In genomic region chr10:80606306-80606705, GRCm38 (mm10) we compare ENCODE assay signal across 18 mouse cellular contexts. TPM values are rescaled to one million over a fixed set of nuclear protein-coding genes. Genes with fewer than 3 reads are reported as not detected.
DNase-seq lines count a peak whose midpoint lies in the region; ATAC-seq and TF ChIP-seq lines count a peak whose summit lies in the region.
"Had no signal": no experiment of that assay in that cellular context is flagged by ENCODE, and none has a peak within 500 bp of the region (broad histone marks: within the 10 kb centered on the region; RNA-seq: fewer than 3 reads in every experiment).

No protein-coding gene starts in this region.

- no peaks in the 10 kb centered on the region for H3K9me3 ChIP-seq in midbrain, embryonic 10.5 days (replicated peaks)
- no peaks in the 10 kb centered on the region for H3K9me3 ChIP-seq in midbrain, embryonic 15.5 days
- no peaks in the 10 kb centered on the region for H3K9me3 ChIP-seq in intestine, postnatal 0 days (ENCODE audit: control insufficient read depth)
- H3K9me3 ChIP-seq: embryonic facial prominence, embryonic 10.5 days; forebrain, embryonic 10.5 days; lung, embryonic 15.5 days; midbrain, embryonic 13.5 days; neural tube, embryonic 13.5 days had no signal

- H3K9ac ChIP-seq in midbrain, embryonic 15.5 days, result no peak overlapping the region
- no peak overlapping the region for H3K9ac ChIP-seq in intestine, postnatal 0 days (ENCODE audit: low read depth, low read length)
- H3K9ac ChIP-seq: lung, embryonic 15.5 days; midbrain, embryonic 13.5 days; neural tube, embryonic 13.5 days had no signal

- TF ChIP-seq CTCF in intestine, postnatal 0 days (IDR thresholded peaks at IDR 0.05; ENCODE audit: low read depth), result no peak

- no peak overlapping the region for H3K4me2 ChIP-seq in midbrain, embryonic 15.5 days
- H3K4me2 ChIP-seq in intestine, postnatal 0 days (replicated peaks; ENCODE audit: low read depth), result peak overlapping the region; percentile 47
- H3K4me2 ChIP-seq: lung, embryonic 15.5 days; midbrain, embryonic 13.5 days; neural tube, embryonic 13.5 days had no signal

- H3K4me1 ChIP-seq in midbrain, embryonic 10.5 days, result peaks cover 23% of the 10 kb centered on the region
- peaks cover 19% of the 10 kb centered on the region for H3K4me1 ChIP-seq in midbrain, embryonic 15.5 days
- H3K4me1 ChIP-seq in intestine, postnatal 0 days (replicated peaks; ENCODE audit: control insufficient read depth, insufficient read depth, low read length), result no peaks in the 10 kb centered on the region; the same call in 1 of the 2 replicates

- no peak overlapping the region for H3K27ac ChIP-seq in midbrain, embryonic 10.5 days (replicated peaks)
- H3K27ac ChIP-seq in midbrain, embryonic 15.5 days, result no peak overlapping the region
- H3K27ac ChIP-seq in intestine, postnatal 0 days (ENCODE audit: low read depth, low read length), result peak overlapping the region; percentile 60
- H3K27ac ChIP-seq: embryonic facial prominence, embryonic 10.5 days; forebrain, embryonic 10.5 days; layer of hippocampus, adult 2 months; lung, embryonic 15.5 days; midbrain, embryonic 13.5 days; neural tube, embryonic 13.5 days had no signal

- DNase-seq in cerebellum, adult 8-10 months, result peak; percentile 44
- no peak for DNase-seq in cerebellum, postnatal 36 days
- no peak for DNase-seq in midbrain, embryonic 10.5 days (ENCODE audit: low spot score)
- peak; percentile 70 for DNase-seq in thymus, postnatal 25 days
- no peak for DNase-seq in heart, postnatal 10 days
- no peak for DNase-seq in kidney, adult 11 months
- DNase-seq: adrenal gland, postnatal 25 days; cerebellum, adult 11 months; gastrocnemius, postnatal 14 days; left cerebral cortex, postnatal 4 days had no signal

- ATAC-seq in midbrain, embryonic 15.5 days (replicated peaks), result no peak
- peak; percentile 64 for ATAC-seq in intestine, postnatal 0 days
- ATAC-seq: midbrain, embryonic 13.5 days had no signal

- intact Hi-C loops in heart, postnatal 10 days (cut with DNase I), result no loop called here

- H3K36me3 ChIP-seq in midbrain, embryonic 10.5 days, result peaks cover 53% of the 10 kb centered on the region
- H3K36me3 ChIP-seq in midbrain, embryonic 15.5 days (replicated peaks), result peaks cover 16% of the 10 kb centered on the region; the same call in 1 of the 2 replicates
- H3K36me3 ChIP-seq in intestine, postnatal 0 days (ENCODE audit: control insufficient read depth, insufficient read depth), result peaks cover 35% of the 10 kb centered on the region

- H3K27me3 ChIP-seq in midbrain, embryonic 10.5 days (ENCODE audit: low read depth, poor library complexity, severe bottlenecking), result no peaks in the 10 kb centered on the region
- no peaks in the 10 kb centered on the region for H3K27me3 ChIP-seq in midbrain, embryonic 15.5 days (replicated peaks)
- no peaks in the 10 kb centered on the region for H3K27me3 ChIP-seq in intestine, postnatal 0 days (replicated peaks; ENCODE audit: control insufficient read depth, insufficient read depth, low read length)
- H3K27me3 ChIP-seq: lung, embryonic 15.5 days; midbrain, embryonic 13.5 days; neural tube, embryonic 13.5 days had no signal

- peak overlapping the region; percentile 12; the same call in 1 of the 2 replicates for H3K4me3 ChIP-seq in midbrain, embryonic 10.5 days
- H3K4me3 ChIP-seq in midbrain, embryonic 15.5 days, result no peak overlapping the region
- no peak overlapping the region for H3K4me3 ChIP-seq in intestine, postnatal 0 days (ENCODE audit: low read depth, low read length)
- H3K4me3 ChIP-seq: embryonic facial prominence, embryonic 10.5 days; forebrain, embryonic 10.5 days; layer of hippocampus, adult 2 months; lung, embryonic 15.5 days; midbrain, embryonic 13.5 days; neural tube, embryonic 13.5 days had no signal

- WGBS in midbrain, embryonic 10.5 days, result 95% methylated on average over 23 of the region's 23 CpGs
- 96% methylated on average over 23 of the region's 23 CpGs for WGBS in midbrain, embryonic 15.5 days
- WGBS in intestine, postnatal 0 days, result 45% methylated on average over 23 of the region's 23 CpGs

RNA-seq across cellular contexts. Expression of gene Gm49322, which starts 0.5 kb away (rescaled TPM):
- polyA plus RNA-seq in midbrain, embryonic 10.5 days (2016; fragmentation: Nextera tagmentation; extraction: Ambion mirVana), result 5.6 and 6.4 TPM in 2 replicates
- 4.6 and 5.0 TPM in 2 replicates for polyA plus RNA-seq in midbrain, embryonic 15.5 days (2015; fragmentation: Nextera tagmentation; extraction: Ambion mirVana)
- 2.3 and 2.6 TPM in 2 replicates for polyA plus RNA-seq in intestine, postnatal 0 days (2015; fragmentation: Nextera tagmentation; extraction: Ambion mirVana)
- 1 to 10 TPM in 1 of 2 experiments, under 1 TPM in 1; 0.98 to 1.2 TPM for total RNA-seq in heart, postnatal 10 days (2021)

RNA-seq across cellular contexts. Expression of gene Adat3, which starts 3.6 kb away (rescaled TPM):
- polyA plus RNA-seq in midbrain, embryonic 10.5 days (2016; fragmentation: Nextera tagmentation; extraction: Ambion mirVana), result 10.6 and 10.8 TPM in 2 replicates
- polyA plus RNA-seq in midbrain, embryonic 15.5 days (2015; fragmentation: Nextera tagmentation; extraction: Ambion mirVana), result 6.0 and 6.9 TPM in 2 replicates
- 5.4 and 6.6 TPM in 2 replicates for polyA plus RNA-seq in intestine, postnatal 0 days (2015; fragmentation: Nextera tagmentation; extraction: Ambion mirVana)
- 1 to 10 TPM; 1.2 to 1.8 TPM for total RNA-seq in heart, postnatal 10 days (2021)

RNA-seq across cellular contexts. Expression of gene Scamp4, which starts 3.6 kb away (rescaled TPM):
- polyA plus RNA-seq in midbrain, embryonic 10.5 days (2016; fragmentation: Nextera tagmentation; extraction: Ambion mirVana), result 91.0 and 94.1 TPM in 2 replicates
- polyA plus RNA-seq in midbrain, embryonic 15.5 days (2015; fragmentation: Nextera tagmentation; extraction: Ambion mirVana), result 65.0 and 66.2 TPM in 2 replicates
- 86.5 and 88.5 TPM in 2 replicates for polyA plus RNA-seq in intestine, postnatal 0 days (2015; fragmentation: Nextera tagmentation; extraction: Ambion mirVana)
- 10 to 100 TPM; 25.9 to 27.8 TPM for total RNA-seq in heart, postnatal 10 days (2021)

RNA-seq across cellular contexts. Expression of gene Abhd17a, which starts 16.2 kb away (rescaled TPM):
- 86.8 and 87.3 TPM in 2 replicates for polyA plus RNA-seq in midbrain, embryonic 10.5 days (2016; fragmentation: Nextera tagmentation; extraction: Ambion mirVana)
- polyA plus RNA-seq in midbrain, embryonic 15.5 days (2015; fragmentation: Nextera tagmentation; extraction: Ambion mirVana), result 126 and 152 TPM in 2 replicates
- 116 and 117 TPM in 2 replicates for polyA plus RNA-seq in intestine, postnatal 0 days (2015; fragmentation: Nextera tagmentation; extraction: Ambion mirVana)
- total RNA-seq in heart, postnatal 10 days (2021), result 100 to 1,000 TPM in 1 of 2 experiments, 10 to 100 TPM in 1; 92.2 to 102 TPM

RNA-seq across cellular contexts. Expression of gene Csnk1g2, which starts 16.3 kb away (rescaled TPM):
- 131 and 151 TPM in 2 replicates for polyA plus RNA-seq in midbrain, embryonic 10.5 days (2016; fragmentation: Nextera tagmentation; extraction: Ambion mirVana)
- polyA plus RNA-seq in midbrain, embryonic 15.5 days (2015; fragmentation: Nextera tagmentation; extraction: Ambion mirVana), result 107 and 123 TPM in 2 replicates
- 97.5 and 99.2 TPM in 2 replicates for polyA plus RNA-seq in intestine, postnatal 0 days (2015; fragmentation: Nextera tagmentation; extraction: Ambion mirVana)
- total RNA-seq in heart, postnatal 10 days (2021), result 100 to 1,000 TPM; 137 to 141 TPM

Comparison
In these comparisons a context has a peak if more than half of its experiments do, and no peak if none do; other contexts are left out.
1. DNase-seq: peak in cerebellum, adult 8-10 months (single experiment) and thymus, postnatal 25 days (single experiment); none in cerebellum, postnatal 36 days (0 of 2), midbrain, embryonic 10.5 days (single experiment), heart, postnatal 10 days (0 of 2) and kidney, adult 11 months (single experiment).